Mouse (Mus musculus) MN1 (cell line): Measurements from ENCODE around the gene Nfkbia.

Experiments
- DNase-seq: peaks from one replicate; pipeline ENCODE4 v3.0.0-alpha.2; 2016; ENCODE audit warnings: low spot score

Nfkbia gene

DNA sequence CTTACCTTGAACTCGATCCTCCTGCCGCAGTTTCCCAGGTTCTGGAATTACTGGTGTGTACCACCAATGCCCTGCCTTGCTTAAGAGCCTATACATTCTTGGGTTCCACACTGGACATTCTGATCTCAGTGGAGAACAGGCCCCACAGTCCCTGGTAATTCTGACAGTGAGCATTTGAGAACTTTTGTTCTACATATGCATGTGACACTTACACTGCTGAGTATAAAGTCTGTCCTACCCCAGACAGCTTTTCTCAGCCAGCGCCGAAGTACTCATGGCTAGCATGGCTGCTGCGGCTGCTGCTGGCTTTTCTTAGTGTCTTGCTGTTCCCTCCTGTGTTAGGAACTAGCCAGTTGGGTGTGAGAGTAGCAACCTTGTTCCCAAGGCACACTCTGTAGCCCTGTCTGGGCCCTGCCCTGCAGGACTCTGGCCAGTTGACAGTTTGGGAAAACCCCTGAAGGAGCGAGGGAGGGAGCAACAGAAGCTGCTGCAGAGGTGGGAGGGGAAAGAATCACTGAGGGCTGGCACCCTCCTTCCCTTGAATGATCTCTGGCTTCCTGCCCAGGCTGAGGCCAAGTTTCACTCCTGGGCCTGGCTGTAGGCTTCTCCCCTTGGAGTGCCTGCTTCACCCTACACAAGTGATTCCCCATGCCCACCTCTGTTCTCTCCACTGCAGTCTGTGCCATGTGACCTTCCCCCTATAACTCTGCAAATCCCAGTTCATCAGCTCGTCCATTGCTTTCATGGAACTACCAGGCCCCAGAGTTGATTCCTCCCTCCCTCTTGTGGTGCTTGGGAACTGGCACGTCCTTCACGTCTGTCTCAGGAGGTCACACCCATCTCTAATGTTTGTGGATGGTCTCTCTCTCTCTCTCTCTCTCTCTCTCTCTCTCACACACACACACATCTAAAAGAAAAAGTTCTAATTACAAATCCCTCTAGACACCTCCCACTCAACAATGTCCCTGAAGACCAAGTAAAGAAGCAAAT is 49.3 kb downstream of the Nfkbia start:
- peak; percentile 96 for DNase-seq

DNA sequence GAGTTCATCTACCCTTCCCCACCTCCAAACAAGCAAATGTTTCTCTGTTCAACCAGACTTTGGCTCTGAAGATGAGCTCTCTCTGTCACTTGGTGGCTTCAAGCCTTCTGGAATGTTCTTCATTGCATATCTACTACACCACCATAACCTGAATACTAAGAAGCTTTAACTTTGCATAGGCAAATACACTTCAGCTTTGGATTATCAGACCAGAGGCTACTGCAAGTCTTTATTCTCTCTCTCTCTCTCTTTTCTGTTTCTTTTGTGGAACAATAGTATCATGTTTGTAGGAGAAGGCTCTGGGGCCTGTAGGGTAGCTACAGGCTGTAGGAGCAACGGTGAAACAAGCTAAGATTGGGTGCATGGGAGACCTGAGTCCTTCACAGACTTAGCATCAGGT is 50.2 kb downstream of the Nfkbia start:
- DNase-seq = no peak

- no peak for DNase-seq
Measured at GRCm38 (mm10) chr12:55440416-55440815, 52.0 kb downstream of the Nfkbia start.
